In genomic region chr8:122742471-122742870, GRCm38 (mm10) we compare ENCODE assay signal across 16 mouse cellular contexts. TPM values are rescaled to one million over a fixed set of nuclear protein-coding genes. Genes with fewer than 3 reads are reported as not detected.
DNase-seq lines count a peak whose midpoint lies in the region; ATAC-seq and TF ChIP-seq lines count a peak whose summit lies in the region.
"Had no signal": no experiment of that assay in that cellular context is flagged by ENCODE, and none has a peak within 500 bp of the region (broad histone marks: within the 10 kb centered on the region; RNA-seq: fewer than 3 reads in every experiment).

No protein-coding gene starts in this region.

- H3K36me3 ChIP-seq in forebrain, embryonic 10.5 days (replicated peaks) = no peaks in the 10 kb centered on the region
- H3K36me3 ChIP-seq in hindbrain, embryonic 12.5 days = no peaks in the 10 kb centered on the region
- no peaks in the 10 kb centered on the region for H3K36me3 ChIP-seq in midbrain, embryonic 15.5 days (replicated peaks)
- H3K36me3 ChIP-seq: G1E; heart, embryonic 10.5 days had no signal

- peak overlapping the region; percentile 20; the same call in 1 of the 2 replicates for H3K4me2 ChIP-seq in hindbrain, embryonic 12.5 days (replicated peaks)
- H3K4me2 ChIP-seq in midbrain, embryonic 15.5 days = peak overlapping the region; percentile 16; the same call in 1 of the 2 replicates

- no peaks in the 10 kb centered on the region for H3K9me3 ChIP-seq in forebrain, embryonic 10.5 days
- no peaks in the 10 kb centered on the region for H3K9me3 ChIP-seq in hindbrain, embryonic 12.5 days (replicated peaks)
- H3K9me3 ChIP-seq in midbrain, embryonic 15.5 days = no peaks in the 10 kb centered on the region
- H3K9me3 ChIP-seq: G1E; heart, embryonic 10.5 days had no signal

- TF ChIP-seq CTCF in brain, embryonic 14.5 days (IDR thresholded peaks at IDR 0.05; ENCODE audit: borderline replicate concordance, extremely low read depth, insufficient read depth, insufficient read length) = no peak

- H3K27me3 ChIP-seq in forebrain, embryonic 10.5 days (ENCODE audit: poor library complexity, severe bottlenecking) = peaks cover 97% of the 10 kb centered on the region
- peaks cover 19% of the 10 kb centered on the region for H3K27me3 ChIP-seq in hindbrain, embryonic 12.5 days
- no peaks in the 10 kb centered on the region for H3K27me3 ChIP-seq in midbrain, embryonic 15.5 days (replicated peaks)

- peaks cover 64% of the 10 kb centered on the region for H3K4me1 ChIP-seq in forebrain, embryonic 10.5 days
- H3K4me1 ChIP-seq in hindbrain, embryonic 12.5 days = peaks cover 72% of the 10 kb centered on the region
- peaks cover 77% of the 10 kb centered on the region for H3K4me1 ChIP-seq in midbrain, embryonic 15.5 days

- TF ChIP-seq POLR2A in brain, embryonic 14.5 days (IDR thresholded peaks at IDR 0.05; ENCODE audit: borderline replicate concordance, extremely low read depth, insufficient read depth, insufficient read length, poor library complexity, severe bottlenecking) = no peak

- no peak for ATAC-seq in hindbrain, embryonic 12.5 days (ENCODE audit: low FRiP score)
- no peak for ATAC-seq in midbrain, embryonic 15.5 days (replicated peaks)

- H3K9ac ChIP-seq in hindbrain, embryonic 12.5 days = no peak overlapping the region
- no peak overlapping the region for H3K9ac ChIP-seq in midbrain, embryonic 15.5 days

- H3K4me3 ChIP-seq in forebrain, embryonic 10.5 days = peak overlapping the region; percentile 5; the same call in 1 of the 2 replicates
- no peak overlapping the region for H3K4me3 ChIP-seq in hindbrain, embryonic 12.5 days
- H3K4me3 ChIP-seq in midbrain, embryonic 15.5 days = no peak overlapping the region
- H3K4me3 ChIP-seq: heart, embryonic 10.5 days; megakaryocyte, embryonic 14.5 days had no signal

- peak overlapping the region; percentile 72; the same call in 1 of the 2 replicates for H3K27ac ChIP-seq in forebrain, embryonic 10.5 days
- H3K27ac ChIP-seq in hindbrain, embryonic 12.5 days = peak overlapping the region; percentile 97
- H3K27ac ChIP-seq in midbrain, embryonic 15.5 days = peak overlapping the region; percentile 88
- H3K27ac ChIP-seq: heart, embryonic 10.5 days had no signal

- WGBS in forebrain, embryonic 10.5 days = 17% methylated on average over 19 of the region's 19 CpGs
- WGBS in hindbrain, embryonic 12.5 days = 7% methylated on average over 19 of the region's 19 CpGs
- 8% methylated on average over 19 of the region's 19 CpGs for WGBS in midbrain, embryonic 15.5 days

- peak; percentile 95 for DNase-seq in brain, embryonic 14.5 days (ENCODE audit: low read depth)
- DNase-seq in forebrain, embryonic 10.5 days (ENCODE audit: extremely low spot score, low spot score) = no peak
- DNase-seq in thymus, postnatal 36 days = no peak
- DNase-seq in spleen, postnatal 4 days (ENCODE audit: low spot score in 2 of 2) = no peak
- no peak for DNase-seq in cerebellum, postnatal 4 days (ENCODE audit: low spot score in 2 of 2)
- DNase-seq: adrenal gland, postnatal 14 days; cerebellum, postnatal 25 days; gastrocnemius, postnatal 10 days; heart, postnatal 4 days; kidney, adult 2 months; kidney, postnatal 36 days had no signal

RNA-seq across cellular contexts. Expression of gene Acsf3, which starts 32.8 kb away (rescaled TPM):
- 18.9 and 19.5 TPM in 2 replicates for polyA plus RNA-seq in brain, embryonic 14.5 days (2012; rRNA removed)
- polyA plus RNA-seq in forebrain, embryonic 10.5 days (2016; fragmentation: Nextera tagmentation; extraction: Ambion mirVana) = 19.0 and 19.1 TPM in 2 replicates
- 15.1 and 17.6 TPM in 2 replicates for polyA plus RNA-seq in hindbrain, embryonic 12.5 days (2016; fragmentation: Nextera tagmentation; extraction: Ambion mirVana)
- 16.4 and 18.3 TPM in 2 replicates for polyA plus RNA-seq in midbrain, embryonic 15.5 days (2015; fragmentation: Nextera tagmentation; extraction: Ambion mirVana)

RNA-seq across cellular contexts. Expression of gene Cbfa2t3, which starts 43.6 kb away (rescaled TPM):
- 9.5 and 30.2 TPM in 2 replicates for polyA plus RNA-seq in brain, embryonic 14.5 days (2012; rRNA removed)
- polyA plus RNA-seq in forebrain, embryonic 10.5 days (2016; fragmentation: Nextera tagmentation; extraction: Ambion mirVana) = 1.6 and 2.4 TPM in 2 replicates
- 17.1 and 17.3 TPM in 2 replicates for polyA plus RNA-seq in hindbrain, embryonic 12.5 days (2016; fragmentation: Nextera tagmentation; extraction: Ambion mirVana)
- 20.2 and 21.4 TPM in 2 replicates for polyA plus RNA-seq in midbrain, embryonic 15.5 days (2015; fragmentation: Nextera tagmentation; extraction: Ambion mirVana)
